Mouse (Mus musculus) lung, postnatal 0 days (tissue): ENCODE measurements at regions not wholly inside any gene's neighbourhood (a gene's known extent, or its start where the extent isn't known, plus 50 kb on each side); places are given as distances from the start of the nearest gene placed in this dataset.

Source experiments
- CTCF ChIP-seq: IDR thresholded peaks from 2 replicates; pipeline ENCODE4 v1.5.1; 2016; ENCODE audit warnings: antibody characterized with exemption, mild to moderate bottlenecking
- EP300 ChIP-seq: IDR thresholded peaks from 2 replicates; pipeline ENCODE4 v1.6.1; 2016; ENCODE audit warnings: antibody characterized with exemption, mild to moderate bottlenecking, control low read depth

GRCm38 (mm10) chr1:42471846-42472494, 223.6 kb upstream of the Pou3f3 start:
- no peak for TF ChIP-seq CTCF
- TF ChIP-seq EP300, result no peak
